Mouse (Mus musculus): ENCODE data around the gene Hfm1. TPM values are rescaled to one million over a fixed set of nuclear protein-coding genes. Genes with fewer than 3 reads are reported as not detected.

Gene Hfm1
- polyA plus RNA-seq, 1 experiment from 2014 or later = 0.58 TPM

DNA sequence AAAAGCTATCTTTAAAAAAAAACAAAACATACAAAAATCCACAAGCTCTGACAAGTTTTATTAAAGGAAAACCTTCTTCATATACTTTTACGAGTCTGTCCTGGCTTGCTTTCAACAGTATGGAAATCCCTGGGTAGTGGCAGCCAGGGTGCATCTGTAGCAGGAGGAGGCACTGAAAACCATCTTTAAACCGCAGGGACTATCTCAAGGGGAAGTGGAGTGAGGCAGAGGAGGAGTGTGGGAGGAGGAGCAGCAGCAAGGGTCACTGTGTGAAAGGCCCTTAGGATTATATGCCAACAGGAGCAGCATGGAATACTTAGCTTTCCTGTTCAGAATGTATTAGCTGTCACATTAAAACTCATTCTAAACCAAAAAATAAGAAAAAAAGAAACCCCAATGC is 29.2 kb downstream of the Hfm1 start:
- TF ChIP-seq CTCF (IDR thresholded peaks at IDR 0.05; ENCODE audit: low read depth) = no peak
- no peak overlapping the region for H3K9ac ChIP-seq
- no peaks in the 10 kb centered on the region for H3K36me3 ChIP-seq (ENCODE audit: insufficient read depth)
- DNase-seq = no peak
- H3K4me1 ChIP-seq (ENCODE audit: insufficient read depth) = no peaks in the 10 kb centered on the region
- no peak overlapping the region for H3K4me2 ChIP-seq
- H3K9me3 ChIP-seq (ENCODE audit: low read depth, low read length) = no peaks in the 10 kb centered on the region
- 61% methylated on average over 2 of the region's 2 CpGs for WGBS
- H3K27me3 ChIP-seq (ENCODE audit: insufficient read depth, low read length) = no peaks in the 10 kb centered on the region
- no peak overlapping the region for H3K27ac ChIP-seq (ENCODE audit: low read depth)
- no peak for ATAC-seq (ENCODE audit: insufficient read depth)
- H3K4me3 ChIP-seq (ENCODE audit: low read depth, low read length) = no peak overlapping the region

DNA sequence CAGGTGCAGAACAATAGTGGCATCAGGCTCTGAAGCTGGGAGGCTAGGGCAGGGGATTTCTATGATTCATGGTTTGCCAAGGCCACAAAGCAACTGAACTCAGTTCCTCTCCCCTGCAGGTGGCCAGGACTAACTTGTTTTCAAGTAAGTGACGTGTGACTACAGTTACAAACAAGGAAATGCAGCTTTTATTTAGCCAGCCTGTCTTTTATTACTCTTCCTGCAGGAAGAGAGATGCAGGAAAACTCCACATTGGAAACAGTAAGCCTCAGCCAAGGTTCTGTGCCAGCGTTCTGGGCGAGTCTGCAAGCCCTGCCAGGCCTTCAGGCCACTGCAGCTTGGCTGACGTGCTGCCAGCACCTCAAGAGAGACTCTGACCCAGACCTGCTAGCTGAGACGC is 34.3 kb downstream of the Hfm1 start:
- Histone ChIP-seq H3K27ac (ENCODE audit: low read depth) (no peak overlapping the region), H3K9ac (no peak overlapping the region), H3K4me3 (ENCODE audit: low read depth, low read length) (no peak overlapping the region), H3K4me2 (no peak overlapping the region), H3K9me3 (ENCODE audit: low read depth, low read length) (no peaks in the 10 kb centered on the region), H3K27me3 (ENCODE audit: insufficient read depth, low read length) (no peaks in the 10 kb centered on the region), H3K4me1 (ENCODE audit: insufficient read depth) (no peaks in the 10 kb centered on the region), H3K36me3 (ENCODE audit: insufficient read depth) (no peaks in the 10 kb centered on the region)
- DNase-seq = no peak
- 30% methylated on average over 5 of the region's 5 CpGs for WGBS
- ATAC-seq (ENCODE audit: insufficient read depth) = no peak
- no peak for TF ChIP-seq CTCF (IDR thresholded peaks at IDR 0.05; ENCODE audit: low read depth)

DNA sequence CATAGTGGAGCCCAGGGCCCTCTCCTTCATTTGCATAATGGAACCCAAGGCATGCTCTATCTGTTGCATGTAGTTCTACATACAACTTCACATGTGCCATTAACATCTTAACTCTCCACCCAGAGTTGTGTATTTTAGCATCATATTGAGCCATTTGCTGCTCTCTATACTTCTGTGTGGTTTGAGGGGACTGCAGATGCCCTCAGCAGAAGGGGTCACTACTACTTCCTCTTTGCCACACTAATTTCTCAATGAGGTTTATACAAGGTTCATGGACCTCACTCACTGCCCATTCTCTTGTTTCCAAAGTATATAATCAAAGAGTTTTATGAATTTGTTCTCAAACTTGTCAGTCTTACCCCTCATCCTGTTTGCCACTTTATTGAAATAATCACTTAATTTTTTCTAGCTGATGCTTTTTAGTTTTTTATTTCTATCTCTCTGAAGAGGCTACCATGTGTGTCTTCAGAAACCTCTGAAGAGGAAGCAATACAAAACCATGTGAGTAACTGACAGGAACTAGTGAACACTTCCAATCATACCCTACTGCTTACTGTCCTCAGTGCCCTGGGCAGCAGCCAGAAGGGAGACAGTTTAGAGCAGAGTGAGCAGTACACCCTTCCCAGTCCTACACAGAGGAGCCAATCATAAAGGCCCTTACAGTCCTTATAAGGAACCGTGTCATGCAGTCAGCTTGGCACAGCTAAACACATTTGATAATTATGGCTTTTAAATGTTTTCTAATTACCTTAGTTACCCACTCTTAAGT is 38.6 kb downstream of the Hfm1 start:
- Histone ChIP-seq H3K27me3 (ENCODE audit: insufficient read depth, low read length) (no peaks in the 10 kb centered on the region), H3K9me3 (ENCODE audit: low read depth, low read length) (no peaks in the 10 kb centered on the region), H3K27ac (ENCODE audit: low read depth) (no peak overlapping the region), H3K9ac (no peak overlapping the region), H3K4me2 (no peak overlapping the region), H3K4me1 (ENCODE audit: insufficient read depth) (no peaks in the 10 kb centered on the region), H3K36me3 (ENCODE audit: insufficient read depth) (no peaks in the 10 kb centered on the region), H3K4me3 (ENCODE audit: low read depth, low read length) (no peak overlapping the region)
- TF ChIP-seq CTCF (IDR thresholded peaks at IDR 0.05; ENCODE audit: low read depth) = no peak
- no peak for ATAC-seq (ENCODE audit: insufficient read depth)
- 67% methylated on average over 1 of the region's 1 CpGs for WGBS
- no peak for DNase-seq

DNA sequence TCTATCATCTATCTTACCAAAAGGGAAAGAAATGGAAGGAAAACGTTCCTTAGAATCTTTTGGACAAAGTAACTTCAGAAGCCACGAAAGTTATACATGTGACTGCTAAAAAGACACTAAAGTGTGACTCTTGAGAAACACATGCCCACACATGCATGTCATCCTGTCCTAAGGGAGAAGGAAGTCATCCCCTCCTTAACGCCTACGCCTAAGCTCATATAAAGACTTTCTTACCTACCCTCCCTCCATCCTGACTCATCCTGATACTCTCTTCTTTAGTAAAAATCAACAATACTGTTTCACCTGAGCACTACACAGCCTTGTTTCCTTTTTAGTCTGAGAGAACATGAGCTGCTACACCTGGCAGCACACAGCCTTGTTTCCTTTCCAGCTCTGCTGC is 40.6 kb downstream of the Hfm1 start:
- ATAC-seq (ENCODE audit: insufficient read depth) (no peak), DNase-seq (no peak)
- WGBS = 82% methylated on average over 4 of the region's 4 CpGs
- Histone ChIP-seq H3K27me3 (ENCODE audit: insufficient read depth, low read length) (no peaks in the 10 kb centered on the region), H3K4me2 (no peak overlapping the region), H3K27ac (ENCODE audit: low read depth) (no peak overlapping the region), H3K9ac (no peak overlapping the region), H3K9me3 (ENCODE audit: low read depth, low read length) (no peaks in the 10 kb centered on the region), H3K4me1 (ENCODE audit: insufficient read depth) (no peaks in the 10 kb centered on the region), H3K36me3 (ENCODE audit: insufficient read depth) (no peaks in the 10 kb centered on the region), H3K4me3 (ENCODE audit: low read depth, low read length) (no peak overlapping the region)
- no peak for TF ChIP-seq CTCF (IDR thresholded peaks at IDR 0.05; ENCODE audit: low read depth)

DNA sequence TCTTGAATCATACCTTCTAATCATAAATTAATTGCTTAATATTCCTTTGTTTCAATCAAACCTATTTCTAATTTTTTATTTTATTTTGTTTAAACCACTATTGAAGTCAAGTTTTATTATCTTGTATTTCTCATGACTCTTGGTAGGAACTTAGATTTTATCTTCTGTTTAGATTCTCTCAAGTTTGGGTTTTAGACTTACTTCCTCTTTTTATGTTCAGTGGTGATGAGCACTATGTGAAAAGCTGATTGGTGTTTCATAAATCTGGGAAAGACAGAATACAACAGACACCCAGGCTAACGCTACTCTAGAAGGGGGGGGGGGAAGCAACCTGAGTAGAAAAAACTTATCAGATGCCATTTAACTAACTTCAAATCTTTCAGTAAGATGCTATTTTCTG is 49.7 kb downstream of the Hfm1 start:
- 48% methylated on average over 1 of the region's 1 CpGs for WGBS
- Histone ChIP-seq H3K9ac (no peak overlapping the region), H3K4me3 (ENCODE audit: low read depth, low read length) (no peak overlapping the region), H3K4me2 (no peak overlapping the region), H3K9me3 (ENCODE audit: low read depth, low read length) (no peaks in the 10 kb centered on the region), H3K27ac (ENCODE audit: low read depth) (no peak overlapping the region), H3K27me3 (ENCODE audit: insufficient read depth, low read length) (no peaks in the 10 kb centered on the region), H3K36me3 (ENCODE audit: insufficient read depth) (no peaks in the 10 kb centered on the region), H3K4me1 (ENCODE audit: insufficient read depth) (no peaks in the 10 kb centered on the region)
- DNase-seq (no peak), ATAC-seq (ENCODE audit: insufficient read depth) (no peak)
- no peak for TF ChIP-seq CTCF (IDR thresholded peaks at IDR 0.05; ENCODE audit: low read depth)

DNA sequence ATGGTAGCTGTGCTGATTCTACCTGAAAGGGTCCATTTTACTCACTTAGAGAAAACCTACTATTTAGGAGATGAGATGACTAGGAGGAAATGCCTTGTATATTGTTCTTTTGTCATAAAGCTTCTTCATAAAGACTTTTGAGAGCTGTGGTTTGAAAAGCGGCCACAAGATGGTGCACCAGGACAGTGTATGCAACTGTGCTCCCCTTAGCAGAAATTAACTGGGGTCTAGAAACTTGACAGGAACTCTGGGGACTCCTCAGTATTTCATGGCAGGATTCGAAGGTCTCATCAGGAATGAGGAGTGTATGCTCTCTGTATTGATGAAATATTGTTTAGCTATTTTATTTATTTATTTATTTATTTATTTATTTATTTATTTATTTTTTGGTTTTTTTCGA is 65.7 kb downstream of the Hfm1 start:
- Histone ChIP-seq H3K9ac (no peak overlapping the region), H3K27me3 (ENCODE audit: insufficient read depth, low read length) (no peaks in the 10 kb centered on the region), H3K36me3 (ENCODE audit: insufficient read depth) (no peaks in the 10 kb centered on the region), H3K4me2 (no peak overlapping the region), H3K27ac (ENCODE audit: low read depth) (no peak overlapping the region), H3K9me3 (ENCODE audit: low read depth, low read length) (no peaks in the 10 kb centered on the region), H3K4me3 (ENCODE audit: low read depth, low read length) (no peak overlapping the region), H3K4me1 (ENCODE audit: insufficient read depth) (no peaks in the 10 kb centered on the region)
- WGBS = 40% methylated on average over 3 of the region's 3 CpGs
- peak; percentile 65; the same call in 1 of the 2 replicates for ATAC-seq (ENCODE audit: insufficient read depth)
- peak; percentile 87 for TF ChIP-seq CTCF (IDR thresholded peaks at IDR 0.05; ENCODE audit: low read depth)
- DNase-seq = peak; percentile 94

DNA sequence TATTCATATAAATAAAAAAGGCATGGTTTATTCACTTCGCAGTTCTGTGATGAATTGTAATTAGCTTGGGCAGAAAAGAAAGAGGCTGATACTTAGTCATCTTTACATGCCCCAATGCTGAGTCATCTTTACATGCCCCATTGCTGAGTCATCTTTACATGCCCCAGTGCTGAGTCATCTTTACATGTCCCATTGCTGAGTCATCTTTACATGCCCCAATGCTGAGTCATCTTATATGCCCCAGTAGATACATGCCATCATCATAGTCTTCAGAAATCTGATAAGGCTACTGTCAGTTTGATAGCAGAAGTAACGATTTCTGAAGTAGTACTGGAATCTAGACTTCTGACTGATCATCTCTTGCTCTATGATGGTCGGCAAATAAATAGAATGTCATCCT is 72.8 kb downstream of the Hfm1 start:
- TF ChIP-seq CTCF (IDR thresholded peaks at IDR 0.05; ENCODE audit: low read depth) = no peak
- Histone ChIP-seq H3K27me3 (ENCODE audit: insufficient read depth, low read length) (no peaks in the 10 kb centered on the region), H3K9ac (no peak overlapping the region), H3K4me2 (no peak overlapping the region), H3K27ac (ENCODE audit: low read depth) (no peak overlapping the region), H3K4me1 (ENCODE audit: insufficient read depth) (no peaks in the 10 kb centered on the region), H3K36me3 (ENCODE audit: insufficient read depth) (no peaks in the 10 kb centered on the region), H3K9me3 (ENCODE audit: low read depth, low read length) (no peaks in the 10 kb centered on the region), H3K4me3 (ENCODE audit: low read depth, low read length) (no peak overlapping the region)
- ATAC-seq (ENCODE audit: insufficient read depth) (no peak), DNase-seq (no peak)
- WGBS = 86% methylated on average over 3 of the region's 3 CpGs
